Mouse (Mus musculus) limb, embryonic 14.5 days (tissue): ENCODE data around the gene Shprh. TPM values are rescaled to one million over a fixed set of nuclear protein-coding genes. Genes with fewer than 3 reads are reported as not detected.
"Not testable (repeated sequence)": the region's sequence is repeated elsewhere in the genome, so short reads cannot be mapped to it uniquely, and the experiment has no call there.

ENCODE experiments used
- ATAC-seq: fragments of 200-750 bp; cut with Nextera tagmentation; 2 replicates; pipeline ENCODE4 v1.8.0; 2017; ENCODE audit warnings: low read depth, moderate number of reproducible peaks, moderate TSS enrichment; ENCODE audit not compliant: low FRiP score
- DNase-seq: peaks from one replicate; pipeline ENCODE4 v3.0.0-alpha.2; 2015; ENCODE audit warnings: low spot score
- H3K27ac ChIP-seq: fragments of 300-500 bp; sonication (generic); replicated peaks from 2 replicates; pipeline ENCODE4 v1.5.1; 2014; ENCODE audit warnings: low read depth, mild to moderate bottlenecking, low read length, moderate library complexity, mixed read lengths
- H3K27me3 ChIP-seq: fragments of 300-500 bp; sonication (generic); 2 replicates; pipeline ENCODE4 v1.6.1; 2014; ENCODE audit warnings: low read length, mixed read lengths; ENCODE audit not compliant: control insufficient read depth, insufficient read depth
- H3K36me3 ChIP-seq: fragments of 300-500 bp; sonication (generic); 2 replicates; pipeline ENCODE4 v1.6.1; 2014; ENCODE audit warnings: mild to moderate bottlenecking, low read length, moderate library complexity, mixed read lengths; ENCODE audit not compliant: control insufficient read depth, insufficient read depth
- H3K4me1 ChIP-seq: fragments of 300-500 bp; sonication (generic); 2 replicates; pipeline ENCODE4 v1.6.1; 2014; ENCODE audit warnings: antibody characterized with exemption, low read length, mixed read lengths; ENCODE audit not compliant: control insufficient read depth, insufficient read depth
- H3K4me2 ChIP-seq: fragments of 300-500 bp; sonication (generic); replicated peaks from 2 replicates; pipeline ENCODE4 v1.6.1; 2014; ENCODE audit warnings: low read depth, mild to moderate bottlenecking, low read length, moderate library complexity; ENCODE audit not compliant: severe bottlenecking
- H3K4me3 ChIP-seq: fragments of 300-500 bp; sonication (generic); replicated peaks from 2 replicates; pipeline ENCODE4 v1.5.1; 2014; ENCODE audit warnings: low read length
- H3K9ac ChIP-seq: fragments of 300-500 bp; sonication (generic); 2 replicates; pipeline ENCODE4 v1.6.1; 2014; ENCODE audit warnings: mild to moderate bottlenecking, low read depth, low read length, moderate library complexity; ENCODE audit not compliant: severe bottlenecking
- H3K9me3 ChIP-seq: fragments of 300-500 bp; sonication (generic); 2 replicates; pipeline ENCODE4 v1.6.1; 2016; ENCODE audit warnings: low read length; ENCODE audit not compliant: control insufficient read depth
- POLR2A ChIP-seq: fragments of 200-500 bp; IDR thresholded peaks from 2 replicates; pipeline ENCODE4 v1.8.0; 2012; ENCODE audit warnings: inconsistent platforms, mild to moderate bottlenecking, moderate library complexity, borderline replicate concordance; ENCODE audit not compliant: insufficient read depth, insufficient read length; ENCODE audit errors: extremely low read depth
- WGBS: fragments of 180-500 bp; shearing (Covaris S2); extraction: QIAGEN DNeasy Blood & Tissue Kit; methylation state at CpG from one replicate; pipeline ENCODE4 v1.1.7; 2014; 5-methylcytosine and 5-hydroxymethylcytosine counted together
- polyA plus RNA-seq, 2 experiments: library from polyadenylated mRNA; depleted of rRNA in 1 of 2; stranded (reverse) in 1 of 2; unstranded in 1 of 2; fragments of >200 nt; fragmentation: Nextera tagmentation in 1 of 2; extraction: Ambion mirVana in 1 of 2; gene quantifications; 2 replicates each; pipeline versions ENCODE4 v1.2.1 to v1.2.3; 2012 to 2014

The Shprh gene
- polyA plus RNA-seq, 2 experiments = 12.2 to 19.3 TPM

GRCm38 (mm10) chr10:11208670-11209069 is 59.4 kb downstream of the Shprh start:
- no peaks in the 10 kb centered on the region for H3K4me1 ChIP-seq
- no peak overlapping the region for H3K27ac ChIP-seq
- 85% methylated on average over 1 of the region's 1 CpGs for WGBS
- peaks cover 54% of the 10 kb centered on the region for H3K36me3 ChIP-seq
- no peaks in the 10 kb centered on the region for H3K9me3 ChIP-seq
- TF ChIP-seq POLR2A = no peak
- no peak overlapping the region for H3K9ac ChIP-seq
- no peak overlapping the region for H3K4me2 ChIP-seq
- DNase-seq (no peak), ATAC-seq (no peak)
- H3K27me3 ChIP-seq = no peaks in the 10 kb centered on the region
- H3K4me3 ChIP-seq = no peak overlapping the region

DNA sequence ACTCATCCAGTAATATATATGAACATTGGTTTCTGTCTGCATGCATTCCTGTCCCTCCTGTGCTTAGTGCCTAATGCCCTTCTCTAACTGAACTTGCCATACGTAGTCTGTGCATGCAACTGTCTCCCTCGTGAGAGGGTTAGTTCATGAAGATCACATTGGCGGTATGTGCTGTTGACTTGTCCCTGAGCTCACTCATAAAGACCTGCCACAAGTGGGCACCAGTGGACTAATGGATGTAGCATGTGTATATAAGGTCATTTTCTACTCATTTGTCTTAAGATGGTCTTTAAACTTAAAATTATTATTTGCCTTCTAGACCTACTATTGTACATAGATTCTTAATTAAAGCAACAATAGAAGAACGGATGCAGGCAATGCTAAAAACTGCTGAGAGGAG is 62.8 kb downstream of the Shprh start:
- no peaks in the 10 kb centered on the region for H3K9me3 ChIP-seq
- ATAC-seq (no peak), DNase-seq (no peak)
- no peak overlapping the region for H3K4me3 ChIP-seq
- H3K9ac ChIP-seq = no peak overlapping the region
- TF ChIP-seq POLR2A = no peak
- no peaks in the 10 kb centered on the region for H3K4me1 ChIP-seq
- no peak overlapping the region for H3K4me2 ChIP-seq
- H3K36me3 ChIP-seq = peaks cover 56% of the 10 kb centered on the region
- no peaks in the 10 kb centered on the region for H3K27me3 ChIP-seq
- WGBS = 89% methylated on average over 4 of the region's 4 CpGs
- no peak overlapping the region for H3K27ac ChIP-seq

- no peaks in the 10 kb centered on the region for H3K4me1 ChIP-seq
- WGBS = 84% methylated on average over 3 of the region's 3 CpGs
- H3K36me3 ChIP-seq = no peaks in the 10 kb centered on the region
- ATAC-seq = no peak
- no peak for DNase-seq
- no peak for TF ChIP-seq POLR2A
- H3K27ac ChIP-seq = no peak overlapping the region
- H3K9ac ChIP-seq = no peak overlapping the region
- H3K4me3 ChIP-seq = no peak overlapping the region
- no peaks in the 10 kb centered on the region for H3K9me3 ChIP-seq
- no peaks in the 10 kb centered on the region for H3K27me3 ChIP-seq
- no peak overlapping the region for H3K4me2 ChIP-seq
These were observed 77.2 kb downstream of the Shprh start for GRCm38 (mm10) chr10:11226442-11226841.

DNA sequence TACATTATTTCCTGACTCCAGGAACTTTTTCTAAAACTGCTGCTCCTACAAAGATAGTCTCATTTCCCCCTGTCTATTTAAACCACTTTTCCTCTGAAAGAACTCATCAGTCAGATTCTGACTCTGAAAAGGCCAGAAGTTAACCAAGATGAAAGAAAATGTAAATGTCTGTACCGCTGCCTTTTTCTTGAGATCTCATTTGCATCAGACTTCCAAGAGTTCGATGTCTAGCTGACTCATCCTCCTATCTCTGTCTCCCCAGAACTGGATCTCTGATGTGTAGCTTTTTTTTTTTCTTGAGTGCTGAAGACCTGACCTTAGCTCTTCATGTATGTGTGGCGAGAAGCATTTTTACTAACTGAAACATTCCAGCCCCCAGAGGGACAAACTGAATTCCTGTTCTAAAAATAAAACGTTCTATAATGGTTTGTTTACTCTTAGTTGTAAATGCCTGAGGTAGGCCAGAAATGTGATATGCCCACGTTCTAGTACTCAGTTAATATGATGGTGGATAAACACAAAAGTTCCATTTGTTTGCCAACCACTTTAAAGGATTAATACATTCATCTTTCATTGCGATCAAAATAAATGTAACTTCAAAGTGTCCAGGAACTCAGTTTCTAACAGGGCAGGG is 80.4 kb downstream of the Shprh start:
- Histone ChIP-seq H3K9ac (no peak overlapping the region), H3K27me3 (no peaks in the 10 kb centered on the region), H3K9me3 (no peaks in the 10 kb centered on the region), H3K4me3 (no peak overlapping the region), H3K4me1 (no peaks in the 10 kb centered on the region), H3K36me3 (no peaks in the 10 kb centered on the region), H3K27ac (no peak overlapping the region), H3K4me2 (no peak overlapping the region)
- 43% methylated on average over 6 of the region's 6 CpGs for WGBS
- no peak for DNase-seq
- no peak for ATAC-seq
- no peak for TF ChIP-seq POLR2A

- Histone ChIP-seq H3K4me2 (no peak overlapping the region), H3K4me1 (no peaks in the 10 kb centered on the region), H3K4me3 (no peak overlapping the region), H3K36me3 (no peaks in the 10 kb centered on the region), H3K9me3 (no peaks in the 10 kb centered on the region), H3K27me3 (no peaks in the 10 kb centered on the region), H3K9ac (no peak overlapping the region), H3K27ac (no peak overlapping the region)
- WGBS = 63% methylated on average over 3 of the region's 3 CpGs
- TF ChIP-seq POLR2A = no peak
- DNase-seq = no peak
- ATAC-seq = no peak
These were observed 84.0 kb downstream of the Shprh start for GRCm38 (mm10) chr10:11233208-11233607.

GRCm38 (mm10) chr10:11242988-11243387 is 93.8 kb downstream of the Shprh start:
- not testable (repeated sequence) for H3K36me3 ChIP-seq, H3K9ac ChIP-seq, H3K9me3 ChIP-seq, H3K4me2 ChIP-seq, H3K4me1 ChIP-seq, H3K4me3 ChIP-seq, ATAC-seq, H3K27me3 ChIP-seq, H3K27ac ChIP-seq, DNase-seq
- 51% methylated on average over 3 of the region's 3 CpGs for WGBS
